Mouse (Mus musculus): ENCODE measurements around the gene Gm20388. TPM values are rescaled to one million over a fixed set of nuclear protein-coding genes. Genes with fewer than 3 reads are reported as not detected.
"Not testable (repeated sequence)": the region's sequence is repeated elsewhere in the genome, so short reads cannot be mapped to it uniquely, and the experiment has no call there.

Gm20388 gene
- total RNA-seq, 2 experiments from 2014 or later: 11.4 to 18.1 TPM

DNA sequence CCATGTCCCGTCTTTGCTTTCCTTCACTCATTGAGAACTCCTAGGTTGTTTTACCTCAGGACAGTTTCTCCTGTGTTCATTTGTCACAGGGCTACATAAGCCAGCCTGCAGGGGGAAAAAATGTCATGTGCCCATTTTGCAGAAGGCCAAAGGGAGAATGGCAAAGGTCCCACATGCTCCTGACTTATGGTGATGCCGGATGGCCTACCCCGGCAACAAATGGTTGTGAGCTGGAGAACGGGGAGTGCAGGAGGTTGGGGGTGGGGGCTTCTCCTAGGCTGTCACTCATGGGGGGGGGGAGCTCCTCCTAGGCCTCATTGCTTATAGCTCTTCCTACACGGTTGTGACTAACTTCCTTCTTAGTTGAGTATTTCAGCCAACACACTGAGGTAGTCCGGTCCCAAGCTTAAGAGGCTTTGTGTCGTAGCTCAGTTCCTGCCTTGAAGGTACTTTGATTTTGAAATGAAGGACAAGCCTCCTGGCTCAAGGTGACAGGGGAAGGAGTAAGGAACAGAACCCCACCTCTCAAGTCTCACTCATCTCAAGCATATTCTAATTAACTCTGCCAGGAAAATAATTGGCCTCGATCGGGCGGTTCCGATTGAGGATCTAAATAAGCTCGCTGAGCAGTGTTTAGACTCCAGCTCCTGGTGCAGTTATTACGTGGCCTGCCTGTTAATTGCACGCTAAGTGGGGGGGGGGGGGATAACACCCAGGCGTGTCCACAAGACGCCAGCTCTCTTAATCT is 4233.4 kb downstream of the Gm20388 start:
- ATAC-seq (replicated peaks; ENCODE audit: low FRiP score, low TSS enrichment, poor library complexity, severe bottlenecking): no peak

DNA sequence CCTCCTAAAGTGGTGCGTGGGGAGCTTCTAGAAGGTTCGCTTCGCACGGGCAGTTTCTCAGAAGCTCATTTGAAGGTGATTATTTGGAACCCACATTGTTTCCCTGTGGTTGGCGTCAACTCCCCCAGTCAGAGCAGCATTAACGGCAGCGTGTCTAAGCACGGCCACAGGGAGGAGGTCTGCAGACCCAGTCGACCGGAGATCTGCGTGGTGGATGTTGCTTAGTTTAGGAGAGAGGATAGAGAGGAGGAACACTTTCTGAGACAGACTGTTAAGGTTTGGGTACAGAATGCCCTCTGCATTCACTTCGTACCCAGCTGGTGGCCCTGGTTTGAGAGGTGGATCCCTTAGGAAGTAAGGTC is 4234.0 kb downstream of the Gm20388 start:
- no peak for ATAC-seq (replicated peaks; ENCODE audit: low FRiP score, low TSS enrichment, poor library complexity, severe bottlenecking)

DNA sequence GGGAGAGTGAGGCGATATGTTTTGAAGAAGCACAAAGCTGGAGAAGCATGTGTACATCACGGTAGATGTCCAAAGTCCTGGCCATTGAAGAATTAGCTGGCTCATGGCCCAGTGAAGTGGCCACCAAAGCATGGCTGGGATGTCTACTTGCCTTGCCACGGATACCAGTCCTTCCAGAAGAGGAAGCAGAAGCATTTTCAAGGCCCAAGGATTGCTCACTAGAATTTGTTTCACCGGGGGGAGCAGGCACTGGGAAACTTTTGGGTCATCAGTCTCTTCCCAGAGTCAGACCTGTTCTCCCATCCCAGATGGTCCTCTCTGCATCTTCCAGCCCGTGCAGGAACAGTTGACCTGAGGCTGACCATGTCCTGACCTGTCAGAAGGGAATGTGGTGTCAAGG is 4235.6 kb downstream of the Gm20388 start:
- no peak for ATAC-seq (replicated peaks; ENCODE audit: low FRiP score, low TSS enrichment, poor library complexity, severe bottlenecking)

DNA sequence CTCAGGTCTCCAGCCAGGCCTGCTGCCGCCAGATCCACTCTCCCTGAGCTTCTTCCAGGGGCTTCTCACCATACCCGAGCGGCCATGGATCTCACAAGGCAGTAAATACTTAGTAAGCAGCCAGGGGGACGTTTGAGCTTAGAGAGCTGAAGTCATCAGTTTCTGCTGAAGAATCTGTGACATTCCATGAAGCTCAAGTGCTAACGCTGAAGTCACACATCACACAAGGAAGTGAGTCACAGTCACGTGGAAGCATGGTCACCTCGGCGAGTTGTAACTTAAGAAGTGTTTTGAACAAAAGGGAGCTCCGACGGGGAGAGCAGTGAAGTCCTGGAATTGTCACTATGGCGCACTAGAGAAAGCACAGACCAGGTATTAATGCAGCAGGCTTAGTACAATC is 4239.4 kb downstream of the Gm20388 start:
- no peak for ATAC-seq (replicated peaks; ENCODE audit: low FRiP score, low TSS enrichment, poor library complexity, severe bottlenecking)

DNA sequence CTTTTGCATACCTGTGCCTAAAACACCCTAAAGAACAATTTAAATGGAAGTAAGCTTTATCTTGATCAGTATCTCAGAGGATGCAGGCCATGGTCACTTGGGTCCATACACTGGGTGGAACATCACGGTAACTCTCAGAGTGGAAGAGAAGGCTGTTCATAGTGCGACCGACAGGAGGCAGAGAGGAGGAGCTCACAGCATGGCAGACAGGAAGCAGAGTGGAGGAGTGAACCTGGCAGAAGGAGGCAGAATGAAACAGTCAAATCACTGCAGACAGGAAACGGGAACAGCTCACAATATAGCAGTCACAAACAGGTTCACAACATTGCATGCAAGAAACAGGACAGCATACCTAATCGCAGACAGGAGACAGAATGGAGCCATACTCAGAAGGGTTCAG is 4239.9 kb downstream of the Gm20388 start:
- no peak for ATAC-seq (replicated peaks; ENCODE audit: low FRiP score, low TSS enrichment, poor library complexity, severe bottlenecking)

DNA sequence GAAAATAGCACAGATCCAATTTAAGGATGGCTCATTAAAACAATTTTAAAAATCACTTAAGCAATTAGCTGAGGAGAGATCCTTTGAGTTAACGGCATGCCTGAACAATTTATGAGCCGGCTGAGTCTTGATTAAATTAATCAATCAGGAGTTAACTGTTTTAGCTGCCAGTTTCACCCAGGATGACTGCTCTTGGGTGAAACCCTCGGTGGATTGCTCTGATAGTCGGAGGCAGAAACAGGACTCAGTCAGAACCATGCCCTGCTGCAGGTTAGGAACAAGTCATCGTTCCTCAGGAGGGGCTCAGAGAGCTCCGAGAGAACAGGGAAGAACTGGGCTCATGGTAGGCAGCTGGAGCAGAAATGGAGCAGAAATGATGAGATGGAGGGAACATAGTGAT is 4241.2 kb downstream of the Gm20388 start:
- ATAC-seq (replicated peaks; ENCODE audit: low FRiP score, low TSS enrichment, poor library complexity, severe bottlenecking): no peak

DNA sequence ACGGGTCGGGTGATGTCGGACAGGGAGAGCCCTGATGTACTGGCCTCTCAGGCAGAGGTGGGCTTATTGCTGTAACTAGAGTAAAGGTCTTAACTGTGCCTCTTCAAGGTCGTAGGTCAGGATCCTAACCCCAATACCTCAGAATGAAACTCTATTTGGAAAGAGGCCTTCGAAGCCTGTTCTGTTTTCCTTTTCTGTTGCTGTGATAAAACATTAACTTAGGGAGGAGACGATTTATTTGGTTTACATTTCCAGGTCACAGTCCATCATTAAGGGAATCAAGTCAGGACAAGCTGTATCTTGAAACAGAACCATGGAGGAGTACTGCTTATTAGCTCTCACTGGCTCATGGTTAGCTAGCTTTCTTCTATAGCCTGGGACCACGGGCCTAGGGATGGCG is 4242.1 kb downstream of the Gm20388 start:
- no peak for ATAC-seq (replicated peaks; ENCODE audit: low FRiP score, low TSS enrichment, poor library complexity, severe bottlenecking)

DNA sequence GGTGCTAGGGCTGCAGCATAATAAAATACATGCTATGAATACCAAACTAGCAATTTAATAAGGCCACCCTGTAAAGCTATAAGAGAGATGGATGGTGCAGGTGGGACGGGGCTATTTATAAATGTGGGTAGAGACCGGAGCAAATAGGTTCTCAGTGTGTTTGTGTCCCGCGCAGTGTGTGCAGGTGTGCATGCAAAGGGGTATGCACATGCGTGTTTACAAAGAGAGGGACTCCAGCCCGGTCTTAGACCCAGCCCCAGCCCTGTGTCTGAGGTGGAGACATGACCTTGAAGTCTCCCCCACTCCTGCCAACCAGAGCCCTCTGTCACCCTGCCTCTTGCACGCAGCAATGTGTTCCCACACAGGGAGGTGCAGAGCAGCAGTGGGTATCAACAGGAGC is 4245.7 kb downstream of the Gm20388 start:
- ATAC-seq (replicated peaks; ENCODE audit: low FRiP score, low TSS enrichment, poor library complexity, severe bottlenecking): no peak

DNA sequence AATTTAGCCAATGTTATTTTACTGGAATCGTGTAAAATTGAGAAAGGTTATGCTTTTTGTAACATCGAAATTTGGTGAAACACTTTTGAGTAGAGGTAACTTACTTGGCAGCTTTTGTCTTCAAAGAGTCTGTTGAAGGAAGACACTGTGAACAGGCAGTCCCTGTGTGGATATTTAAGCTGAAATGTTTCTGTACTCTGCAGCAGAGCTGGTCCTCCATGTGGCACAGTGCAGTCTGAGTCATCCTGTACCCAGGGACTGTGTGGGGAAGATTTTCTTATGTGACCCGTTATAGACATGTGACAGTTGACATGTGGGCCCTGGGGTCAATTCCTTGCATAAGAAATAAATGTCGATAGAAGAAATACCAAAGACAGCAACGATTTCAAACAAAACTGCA is 4251.0 kb downstream of the Gm20388 start:
- no peak for ATAC-seq (replicated peaks; ENCODE audit: low FRiP score, low TSS enrichment, poor library complexity, severe bottlenecking)

DNA sequence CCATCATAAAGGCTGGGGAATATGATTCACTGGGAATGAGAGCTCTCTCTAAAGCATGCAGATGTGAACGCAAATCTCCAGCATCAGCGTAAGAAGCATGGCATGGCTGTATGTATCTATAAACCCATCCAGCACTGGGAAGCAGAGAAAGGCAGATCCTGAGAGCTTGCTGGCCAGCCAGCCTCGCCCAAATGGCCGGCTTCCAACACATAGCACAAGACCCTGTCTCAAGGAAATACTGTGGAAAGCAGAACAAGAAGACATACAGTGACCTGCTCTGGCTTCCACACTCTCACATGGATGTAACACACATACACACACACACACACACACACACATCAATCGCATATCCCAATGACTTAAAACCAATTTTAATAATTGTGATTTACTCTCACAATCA is 4252.6 kb downstream of the Gm20388 start:
- ATAC-seq (replicated peaks; ENCODE audit: low FRiP score, low TSS enrichment, poor library complexity, severe bottlenecking): no peak

DNA sequence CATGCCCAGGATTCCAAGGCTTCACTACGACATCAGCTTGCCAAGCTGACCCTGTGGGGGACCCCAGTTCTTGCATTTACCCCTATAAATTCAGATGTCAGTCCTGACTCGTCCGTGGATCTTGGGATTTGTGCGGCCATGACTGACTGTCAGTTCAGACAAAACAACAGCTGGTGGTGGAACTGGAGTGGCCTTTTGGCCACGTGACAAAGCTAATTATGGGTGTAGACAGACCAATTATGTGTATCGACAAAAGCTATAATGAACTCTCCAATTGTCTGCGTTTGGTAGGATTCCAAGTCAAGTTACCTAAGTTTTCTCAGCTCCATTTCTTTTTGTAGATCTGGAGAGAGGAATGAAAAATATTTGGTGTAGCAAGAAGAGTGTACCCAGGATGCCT is 4259.1 kb downstream of the Gm20388 start:
- no peak for ATAC-seq (replicated peaks; ENCODE audit: low FRiP score, low TSS enrichment, poor library complexity, severe bottlenecking)

DNA sequence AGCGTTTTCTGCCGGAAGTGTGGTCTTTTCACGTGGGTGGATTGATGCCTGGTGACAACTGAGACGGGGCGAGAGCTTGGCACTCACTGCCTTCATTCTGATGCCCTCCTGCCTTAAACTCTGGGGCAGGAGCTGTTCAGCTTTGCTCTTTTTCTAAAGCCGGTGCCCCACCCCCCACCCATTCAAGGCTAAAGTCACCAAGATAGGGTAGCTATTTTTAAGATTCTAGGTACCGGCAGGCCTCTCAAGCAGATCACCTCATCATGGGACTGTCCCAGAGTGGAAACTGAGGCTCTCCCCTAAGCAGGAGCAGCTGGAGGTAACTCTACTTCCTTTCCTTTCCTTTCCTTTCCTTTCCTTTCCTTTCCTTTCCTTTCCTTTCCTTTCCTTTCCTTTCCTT is 4260.0 kb downstream of the Gm20388 start:
- no peak for ATAC-seq (replicated peaks; ENCODE audit: low FRiP score, low TSS enrichment, poor library complexity, severe bottlenecking)

DNA sequence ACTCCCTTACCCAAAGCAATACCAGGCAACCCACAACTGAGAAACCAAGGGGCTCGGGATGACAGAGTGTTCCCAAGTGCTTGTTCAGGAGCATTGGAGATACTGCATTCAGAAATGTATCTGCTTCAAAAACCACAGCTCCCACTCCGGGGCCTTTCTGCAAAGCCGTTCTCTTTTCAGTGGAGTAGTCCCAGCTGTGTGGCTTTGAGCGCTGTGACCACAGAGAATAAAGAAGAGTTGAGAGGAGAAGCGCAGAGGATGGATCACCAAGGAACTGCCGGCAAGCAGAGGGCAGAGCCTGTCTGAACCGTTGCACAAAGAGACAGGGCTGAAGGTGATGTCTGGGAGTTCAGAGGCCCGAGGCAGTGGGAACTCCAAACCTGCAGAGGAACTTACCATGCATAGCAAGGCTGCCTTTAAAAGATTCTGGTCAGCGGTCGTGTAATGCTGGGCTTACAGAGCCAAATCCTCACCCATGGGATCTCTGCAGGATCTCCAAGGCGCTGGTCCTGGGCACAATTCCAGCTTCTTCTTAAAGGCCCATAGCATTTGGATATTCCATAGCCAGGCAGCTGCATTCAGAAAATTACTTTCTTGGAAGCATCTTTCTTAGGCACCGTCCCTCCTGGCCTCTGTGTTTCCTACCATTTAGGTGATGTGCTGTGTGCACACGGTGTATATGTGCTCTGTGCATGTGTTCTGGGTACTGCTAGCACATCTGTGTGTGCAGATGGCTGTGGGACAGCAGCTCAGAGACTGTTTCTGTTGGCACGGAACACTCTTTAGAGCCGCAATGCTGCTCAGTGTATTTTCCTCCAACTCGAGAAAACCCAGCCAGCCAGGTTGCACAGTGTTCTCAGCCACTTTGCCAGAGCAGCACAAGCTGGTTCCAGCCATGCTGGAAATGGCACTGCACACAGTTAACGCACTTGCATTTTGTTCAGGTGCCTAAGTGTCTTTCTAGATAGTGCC is 4261.2 kb downstream of the Gm20388 start:
- ATAC-seq (replicated peaks; ENCODE audit: low FRiP score, low TSS enrichment, poor library complexity, severe bottlenecking): no peak

DNA sequence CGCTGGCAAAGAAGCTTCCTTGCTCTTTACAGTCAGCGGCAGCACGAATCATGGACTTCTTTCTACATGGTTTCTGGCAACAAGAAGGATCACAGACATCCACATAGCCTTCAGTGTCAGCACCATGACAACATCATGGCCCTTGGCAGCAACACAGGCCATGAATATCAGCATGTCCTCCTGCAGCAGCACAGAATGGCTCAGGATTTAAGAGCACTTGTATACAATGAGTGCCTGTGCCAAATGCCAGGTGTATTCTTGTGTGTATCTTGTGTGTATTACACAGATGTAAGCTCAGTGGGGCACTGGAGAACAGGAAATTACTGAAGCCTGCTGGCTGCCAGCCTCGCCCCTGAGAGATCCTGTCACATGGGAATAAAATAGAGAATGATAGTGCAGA is 4263.0 kb downstream of the Gm20388 start:
- ATAC-seq (replicated peaks; ENCODE audit: low FRiP score, low TSS enrichment, poor library complexity, severe bottlenecking): no peak

DNA sequence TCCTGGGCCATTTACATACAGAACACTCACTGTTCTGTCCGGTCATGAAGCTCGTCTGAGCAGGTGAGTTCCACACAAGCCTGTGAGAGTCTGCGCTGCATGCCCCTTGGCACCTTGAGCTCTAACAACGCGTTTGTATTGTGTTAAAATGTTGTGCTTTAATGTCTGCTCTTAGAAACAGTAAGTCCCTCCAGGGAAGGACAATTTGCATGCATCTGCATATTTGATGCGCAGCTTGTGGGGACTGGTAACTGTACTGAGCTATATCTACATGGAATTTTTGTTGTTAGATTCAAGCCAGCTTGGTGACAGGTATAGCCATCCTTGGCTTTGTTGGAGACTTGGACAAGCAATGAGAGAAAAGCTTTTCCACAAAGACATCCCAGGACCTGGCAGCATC is 4265.5 kb downstream of the Gm20388 start:
- ATAC-seq (replicated peaks; ENCODE audit: low FRiP score, low TSS enrichment, poor library complexity, severe bottlenecking): no peak

DNA sequence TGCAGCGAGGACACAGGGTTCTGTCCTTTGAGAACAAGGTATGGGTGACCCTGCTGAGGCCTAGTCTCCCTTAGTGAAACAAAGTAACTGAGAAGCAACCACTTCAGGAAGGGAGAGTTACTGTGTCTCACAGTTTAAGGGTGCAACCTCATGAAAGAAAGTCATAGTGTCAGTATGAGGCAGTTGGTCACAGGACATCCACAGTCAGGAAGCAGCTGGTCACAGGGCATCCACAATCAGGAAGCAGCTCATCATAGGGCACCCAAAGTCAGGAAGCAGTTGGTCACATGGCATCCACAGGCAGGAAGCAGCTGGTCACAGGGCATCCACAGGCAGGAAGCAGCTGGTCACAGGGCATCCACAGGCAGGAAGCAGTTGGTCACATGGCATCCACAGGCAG is 4266.5 kb downstream of the Gm20388 start:
- not testable (repeated sequence) for ATAC-seq (replicated peaks; ENCODE audit: low FRiP score, low TSS enrichment, poor library complexity, severe bottlenecking)

DNA sequence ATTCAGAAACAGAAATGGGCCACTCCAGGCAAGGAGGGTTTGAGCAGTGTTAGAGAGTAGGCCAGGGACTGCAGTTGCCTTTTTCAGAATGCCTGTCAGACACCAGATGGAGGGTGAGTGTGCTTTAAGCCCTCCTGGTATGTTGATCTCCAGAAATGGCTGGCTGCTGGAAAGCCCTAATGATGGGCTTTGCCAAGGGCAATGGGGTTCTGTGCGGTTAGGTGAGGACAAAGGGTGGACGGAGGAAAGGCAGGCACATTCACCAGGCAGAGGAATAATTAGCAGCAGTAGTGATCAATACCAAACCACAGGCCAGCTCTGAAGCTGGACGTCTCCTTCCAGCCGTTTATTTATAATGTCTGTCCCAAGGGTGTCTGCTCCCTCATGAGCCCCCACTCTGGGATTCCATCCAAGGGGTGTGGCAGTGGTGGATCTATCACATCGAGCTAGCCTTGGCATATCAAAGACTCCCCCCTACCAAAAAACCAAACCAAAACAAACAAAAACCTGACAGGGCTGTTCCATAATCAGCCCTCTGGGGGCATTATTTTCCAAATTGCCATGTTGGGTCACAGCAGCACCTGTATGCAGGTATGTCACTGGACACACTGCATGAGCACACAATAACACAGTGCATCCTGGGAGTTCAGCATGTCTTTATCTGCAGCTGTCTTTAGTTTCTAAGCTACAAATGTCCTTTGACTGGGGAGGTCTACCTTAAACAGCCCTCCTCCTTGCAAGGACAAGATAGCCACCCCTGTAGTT is 4270.2 kb downstream of the Gm20388 start:
- ATAC-seq (replicated peaks; ENCODE audit: low FRiP score, low TSS enrichment, poor library complexity, severe bottlenecking): no peak

DNA sequence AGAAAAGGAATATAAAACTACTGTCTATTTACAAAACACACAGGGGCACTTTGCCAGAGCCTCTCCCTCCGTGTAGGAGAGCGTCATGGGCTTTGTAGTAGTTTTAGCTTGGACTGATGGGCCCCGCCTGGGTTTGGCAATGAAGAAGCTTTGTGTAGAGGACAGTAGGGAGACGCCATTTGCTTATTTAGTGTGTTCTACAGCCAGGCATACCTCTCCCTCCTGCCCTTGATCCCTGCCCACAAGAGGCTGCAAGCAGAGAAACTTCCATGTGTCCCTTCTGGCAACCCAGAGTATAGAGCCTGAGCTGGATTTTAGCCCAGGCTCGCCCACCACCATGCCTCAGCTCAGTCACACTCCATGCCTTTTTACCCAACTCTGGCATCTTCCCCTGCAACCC is 4271.1 kb downstream of the Gm20388 start:
- no peak for ATAC-seq (replicated peaks; ENCODE audit: low FRiP score, low TSS enrichment, poor library complexity, severe bottlenecking)

DNA sequence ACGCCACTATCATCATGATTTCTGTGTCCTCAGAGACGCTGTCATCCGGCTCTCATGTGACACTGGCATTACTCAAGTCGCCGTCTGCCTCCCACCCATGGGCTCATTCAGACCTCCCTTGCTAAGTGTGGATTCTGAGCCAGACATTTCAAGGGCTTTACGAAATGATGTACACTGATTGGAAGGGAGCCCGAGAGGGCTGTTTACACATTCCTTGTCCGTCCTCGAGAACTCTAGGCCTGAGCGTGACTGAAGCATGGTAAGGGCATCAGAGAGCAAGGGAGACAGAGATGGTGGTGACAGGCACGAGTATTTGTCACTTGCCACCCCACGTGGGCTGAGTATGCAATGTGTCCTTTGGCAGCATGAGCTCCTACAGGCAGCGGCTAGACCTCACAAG is 4271.6 kb downstream of the Gm20388 start:
- no peak for ATAC-seq (replicated peaks; ENCODE audit: low FRiP score, low TSS enrichment, poor library complexity, severe bottlenecking)

DNA sequence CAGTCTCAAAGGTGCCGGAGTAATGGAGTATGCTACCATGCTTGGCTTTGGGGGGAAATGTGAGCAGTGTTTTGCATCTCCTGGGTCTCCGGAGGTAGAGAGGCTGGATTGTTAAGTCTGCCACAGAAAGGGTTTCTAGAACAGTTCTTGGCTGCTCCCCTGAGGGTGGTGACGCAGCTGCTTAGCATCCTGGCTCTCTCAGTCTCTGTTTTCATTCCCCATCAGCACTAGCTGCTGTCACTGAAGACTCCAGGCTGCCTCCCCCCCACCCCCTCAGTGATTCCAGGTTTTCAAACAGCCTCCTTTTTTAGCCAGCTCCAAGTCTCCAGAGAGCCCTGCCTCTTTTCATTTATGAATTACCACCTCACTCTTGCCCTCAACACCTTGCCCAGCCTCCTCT is 4273.4 kb downstream of the Gm20388 start:
- no peak for ATAC-seq (replicated peaks; ENCODE audit: low FRiP score, low TSS enrichment, poor library complexity, severe bottlenecking)

Data from megakaryocyte-erythroid progenitor cell, adult 5-6 weeks (primary cell).